Mouse (Mus musculus) lung, postnatal 4 days (tissue): ENCODE measurements at regions not wholly inside any gene's neighbourhood (a gene's known extent, or its start where the extent isn't known, plus 50 kb on each side); places are given as distances from the start of the nearest gene placed in this dataset.
A peak's percentile ranks its signal among the peaks of the same experiment; 100 is the strongest.
"Not testable (repeated sequence)": the region's sequence is repeated elsewhere in the genome, so short reads cannot be mapped to it uniquely, and the experiment has no call there.

Experiments
- DNase-seq, 2 experiments: peaks; one replicate each; pipeline ENCODE4 v3.0.0; 2021

DNA sequence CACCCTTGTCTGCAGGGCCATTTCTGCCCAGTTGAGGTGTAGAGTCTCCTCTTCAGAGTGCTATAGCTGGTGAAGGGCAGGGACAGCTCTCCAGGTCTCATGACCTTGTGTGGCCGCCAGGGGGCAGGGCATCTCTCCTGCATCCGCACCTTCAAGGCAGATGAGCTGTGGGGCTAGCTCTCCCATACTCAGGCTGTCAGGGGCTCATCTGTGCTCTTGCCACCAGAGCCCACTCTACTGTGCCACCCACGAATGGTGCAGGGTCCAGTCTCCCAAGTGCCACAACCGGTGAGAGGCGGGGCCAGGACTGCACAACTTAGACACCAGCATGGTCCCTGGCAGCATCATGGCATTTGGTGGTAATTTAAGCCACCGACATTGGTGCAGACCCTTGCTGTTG lies 111.3 kb downstream of the Syt10 start:
- DNase-seq, result peak; percentile 18 to 23

DNA sequence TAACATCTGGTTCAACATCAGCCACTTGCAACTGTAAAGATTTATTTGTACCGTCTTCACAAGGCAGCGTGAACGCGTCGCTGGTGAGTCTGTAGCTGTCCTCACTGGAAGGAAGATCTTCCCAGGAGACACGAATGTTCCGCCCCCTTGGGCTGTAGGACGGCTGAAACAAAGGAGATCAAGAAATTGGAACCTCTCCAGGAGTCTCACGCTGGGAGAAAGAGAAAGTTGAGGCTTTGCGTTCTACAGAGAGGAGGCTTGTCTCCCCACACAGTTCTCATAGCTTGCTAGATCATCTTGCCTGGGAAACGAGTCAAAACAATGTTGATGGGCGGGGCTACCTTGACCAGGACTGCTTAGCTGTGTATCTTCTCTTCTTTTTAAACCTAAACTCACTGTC lies 117.3 kb downstream of the Syt10 start:
- no peak for DNase-seq

DNA sequence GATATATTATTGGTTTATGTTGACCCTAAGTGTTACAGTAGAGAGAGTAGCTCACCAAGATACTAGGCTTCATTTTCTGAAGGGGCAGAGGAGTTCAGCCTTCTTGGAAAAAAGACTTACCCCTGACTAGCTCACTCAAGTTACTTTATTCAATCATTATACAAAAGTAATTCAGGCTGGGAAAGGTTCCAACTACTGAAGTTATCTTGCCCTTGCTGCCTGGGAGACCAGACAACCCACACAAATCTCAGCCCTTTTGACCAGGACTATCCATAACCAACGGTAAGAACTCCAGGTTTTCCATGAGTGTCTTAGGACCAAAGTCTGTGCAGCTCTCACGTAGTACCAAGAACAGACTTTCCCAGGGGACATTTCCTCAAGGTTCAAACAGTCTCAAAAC lies 105.5 kb upstream of the Rabl2 start:
- DNase-seq, result no peak

GRCm38 (mm10) chr15:89676366-89676765 lies 84.6 kb upstream of the Rabl2 start:
- no peak for DNase-seq

DNA sequence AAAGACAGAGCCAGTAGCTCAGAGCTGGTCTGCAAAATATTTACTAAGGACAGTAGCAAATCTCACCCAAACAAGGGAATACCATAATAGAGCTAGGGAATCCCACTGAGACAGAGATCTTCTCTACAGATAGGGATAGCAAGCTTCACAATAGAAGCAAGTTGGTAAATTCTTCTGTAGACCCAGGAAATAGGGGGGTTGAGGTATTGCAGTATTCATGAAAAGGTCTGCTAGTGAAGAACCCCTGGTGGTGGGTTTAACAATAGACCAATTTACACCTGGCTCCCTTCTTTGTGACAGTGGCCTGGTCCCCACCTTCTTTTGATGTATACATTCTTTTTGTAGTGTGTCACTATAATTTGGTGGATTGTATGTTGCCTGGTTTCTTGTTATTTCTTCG lies 64.8 kb upstream of the Rabl2 start:
- not testable (repeated sequence) for DNase-seq
